Mouse (Mus musculus) small intestine, adult 2 months (tissue): Measurements from ENCODE around the gene Adgrg3. TPM values are rescaled to one million over a fixed set of nuclear protein-coding genes. Genes with fewer than 3 reads are reported as not detected.

Source experiments
- H3K27ac ChIP-seq: fragments of 200-500 bp; 2 replicates; pipeline ENCODE4 v1.5.1; 2012; ENCODE audit warnings: low read depth, low read length, control low read depth, inconsistent platforms; ENCODE audit not compliant: insufficient read depth
- H3K27me3 ChIP-seq: fragments of 200-500 bp; 2 replicates; pipeline ENCODE4 v1.6.1; 2012; ENCODE audit warnings: mild to moderate bottlenecking, moderate library complexity, low read length, inconsistent platforms; ENCODE audit not compliant: control insufficient read depth, insufficient read depth
- H3K36me3 ChIP-seq: fragments of 200-500 bp; 2 replicates; pipeline ENCODE4 v1.6.1; 2012; ENCODE audit warnings: mild to moderate bottlenecking, low read length, control low read depth, inconsistent platforms; ENCODE audit not compliant: control insufficient read depth, insufficient read depth
- H3K4me1 ChIP-seq: fragments of 200-500 bp; 2 replicates; pipeline ENCODE4 v1.6.1; 2012; ENCODE audit warnings: low read length, inconsistent platforms, mixed read lengths; ENCODE audit not compliant: control insufficient read depth, insufficient read depth, insufficient read length
- H3K4me3 ChIP-seq: fragments of 200-500 bp; 2 replicates; pipeline ENCODE4 v1.5.1; 2012; ENCODE audit warnings: low read depth, mild to moderate bottlenecking, control low read depth, inconsistent platforms, low read length, moderate library complexity
- CTCF ChIP-seq: fragments of 200-500 bp; IDR thresholded peaks from 2 replicates; pipeline ENCODE4 v1.5.1; 2012; ENCODE audit warnings: low read depth, mild to moderate bottlenecking, control low read depth, inconsistent platforms, low read length, moderate library complexity, mixed read lengths; ENCODE audit not compliant: insufficient replicate concordance, insufficient read length; ENCODE audit errors: extremely low read depth
- POLR2A ChIP-seq: fragments of 200-500 bp; IDR thresholded peaks from 2 replicates; pipeline ENCODE4 v1.6.1; 2012; ENCODE audit warnings: low read depth, mild to moderate bottlenecking, control low read depth, inconsistent platforms, low read length, moderate library complexity
- WGBS: fragments of 180-500 bp; shearing (Covaris S2); methylation state at CpG from one replicate; pipeline ENCODE4 v1.1.7; 2018; 5-methylcytosine and 5-hydroxymethylcytosine counted together
- polyA plus RNA-seq: library from polyadenylated mRNA; depleted of rRNA; stranded (reverse); fragments of >200 nt; gene quantifications from 2 replicates; pipeline ENCODE4 v1.2.3, GENCODE M21; 2012

The Adgrg3 gene
- polyA plus RNA-seq, 1 experiment: 7.6 TPM

GRCm38 (mm10) chr8:94997857-94998243, 19.6 kb upstream of the Adgrg3 start:
- H3K27ac ChIP-seq: no peak overlapping the region
- H3K27me3 ChIP-seq: no peaks in the 10 kb centered on the region
- H3K4me1 ChIP-seq: peaks cover 4% of the 10 kb centered on the region
- no peaks in the 10 kb centered on the region for H3K36me3 ChIP-seq
- 51% methylated on average over 6 of the region's 6 CpGs for WGBS
- no peak overlapping the region for H3K4me3 ChIP-seq
- TF ChIP-seq POLR2A (no peak), CTCF (no peak)

GRCm38 (mm10) chr8:94998431-94998830, 19.1 kb upstream of the Adgrg3 start:
- H3K36me3 ChIP-seq: 0 out of 2 replicates have a peak, but pooled peaks cover 1% of the 10 kb centered on the region
- peaks cover 4% of the 10 kb centered on the region for H3K4me1 ChIP-seq
- H3K27ac ChIP-seq: peak overlapping the region; percentile 43

GRCm38 (mm10) chr8:94999004-94999403, 18.5 kb upstream of the Adgrg3 start:
- 83% methylated on average over 6 of the region's 6 CpGs for WGBS
- no peaks in the 10 kb centered on the region for H3K27me3 ChIP-seq
- H3K4me3 ChIP-seq: no peak overlapping the region
- peaks cover 4% of the 10 kb centered on the region for H3K4me1 ChIP-seq
- H3K27ac ChIP-seq: peak overlapping the region; percentile 57
- 0 out of 2 replicates have a peak, but pooled peaks cover 3% of the 10 kb centered on the region for H3K36me3 ChIP-seq
- no peak for TF ChIP-seq POLR2A
- TF ChIP-seq CTCF: no peak

More at GRCm38 (mm10) chr8:94998431-94998830, 19.1 kb upstream of the Adgrg3 start:
- TF ChIP-seq POLR2A: no peak
- TF ChIP-seq CTCF: no peak
- 50% methylated on average over 2 of the region's 2 CpGs for WGBS
- Histone ChIP-seq H3K4me3 (no peak overlapping the region), H3K27me3 (no peaks in the 10 kb centered on the region)

- Histone ChIP-seq H3K4me3 (no peak overlapping the region), H3K4me1 (peaks cover 4% of the 10 kb centered on the region), H3K36me3 (0 out of 2 replicates have a peak, but pooled peaks cover 3% of the 10 kb centered on the region), H3K27ac (peak overlapping the region; percentile 57), H3K27me3 (no peaks in the 10 kb centered on the region)
- WGBS: 75% methylated on average over 6 of the region's 6 CpGs
- TF ChIP-seq POLR2A: no peak
- TF ChIP-seq CTCF: no peak
These were observed 17.5 kb upstream of the Adgrg3 start for GRCm38 (mm10) chr8:94999956-95000355.

- H3K27ac ChIP-seq: 0 out of 2 replicates have a peak overlapping the region, but pooled peaks have one; percentile 29
- H3K4me1 ChIP-seq: peaks cover 4% of the 10 kb centered on the region
- 16% methylated on average over 5 of the region's 5 CpGs for WGBS
These were observed 16.8 kb upstream of the Adgrg3 start for GRCm38 (mm10) chr8:95000684-95001083.

GRCm38 (mm10) chr8:95001165-95001564, 16.3 kb upstream of the Adgrg3 start:
- H3K27ac ChIP-seq: no peak overlapping the region

More at GRCm38 (mm10) chr8:95000684-95001083, 16.8 kb upstream of the Adgrg3 start:
- H3K27me3 ChIP-seq: no peaks in the 10 kb centered on the region
- TF ChIP-seq CTCF (no peak), POLR2A (no peak)
- no peak overlapping the region for H3K4me3 ChIP-seq
- H3K36me3 ChIP-seq: 0 out of 2 replicates have a peak, but pooled peaks cover 3% of the 10 kb centered on the region

GRCm38 (mm10) chr8:95001655-95002054, 15.8 kb upstream of the Adgrg3 start:
- 5% methylated on average over 7 of the region's 7 CpGs for WGBS
- no peak overlapping the region for H3K4me3 ChIP-seq
- TF ChIP-seq CTCF (peak; percentile 92), POLR2A (no peak)
- H3K27me3 ChIP-seq: no peaks in the 10 kb centered on the region
- H3K36me3 ChIP-seq: peaks cover 4% of the 10 kb centered on the region; the same call in 1 of the 2 replicates
- no peak overlapping the region for H3K27ac ChIP-seq
- H3K4me1 ChIP-seq: peaks cover 4% of the 10 kb centered on the region

More at GRCm38 (mm10) chr8:95001165-95001564, 16.3 kb upstream of the Adgrg3 start:
- Histone ChIP-seq H3K4me1 (peaks cover 4% of the 10 kb centered on the region), H3K36me3 (0 out of 2 replicates have a peak, but pooled peaks cover 3% of the 10 kb centered on the region), H3K4me3 (no peak overlapping the region), H3K27me3 (no peaks in the 10 kb centered on the region)
- 71% methylated on average over 5 of the region's 5 CpGs for WGBS
- no peak for TF ChIP-seq POLR2A
- no peak for TF ChIP-seq CTCF
